Mouse (Mus musculus): ENCODE data around the gene Gm20696. TPM values are rescaled to one million over a fixed set of nuclear protein-coding genes. Genes with fewer than 3 reads are reported as not detected.

Gene Gm20696
- polyA plus RNA-seq, 1 experiment from 2014 or later, result 5.3 TPM

- no peaks in the 10 kb centered on the region; the same call in 1 of the 2 replicates for H3K36me3 ChIP-seq (ENCODE audit: control insufficient read depth, insufficient read depth, low read length)
- ATAC-seq (replicated peaks; ENCODE audit: low FRiP score) (no peak), DNase-seq (ENCODE audit: low spot score) (peak; percentile 49)
- no peak overlapping the region for H3K9ac ChIP-seq (ENCODE audit: low read length)
- H3K27me3 ChIP-seq (ENCODE audit: control insufficient read depth, insufficient read depth, low read length), result no peaks in the 10 kb centered on the region
- no peak overlapping the region for H3K27ac ChIP-seq (ENCODE audit: low read depth, low read length)
- peaks cover 4% of the 10 kb centered on the region; the same call in 1 of the 2 replicates for H3K9me3 ChIP-seq (ENCODE audit: control insufficient read depth, low read length)
- H3K4me1 ChIP-seq (replicated peaks; ENCODE audit: control insufficient read depth, insufficient read depth, low read length), result no peaks in the 10 kb centered on the region
- WGBS, result 91% methylated on average over 6 of the region's 6 CpGs
- no peak overlapping the region for H3K4me2 ChIP-seq (ENCODE audit: low read depth, low read length, severe bottlenecking)
- H3K4me3 ChIP-seq (ENCODE audit: low read depth, low read length), result no peak overlapping the region
Observed at GRCm38 (mm10) chr6:99527457-99528105, 139.0 kb downstream of the Gm20696 start.

- WGBS, result 63% methylated on average over 8 of the region's 8 CpGs
Observed at GRCm38 (mm10) chr6:99525351-99525750, 141.2 kb downstream of the Gm20696 start.

DNA sequence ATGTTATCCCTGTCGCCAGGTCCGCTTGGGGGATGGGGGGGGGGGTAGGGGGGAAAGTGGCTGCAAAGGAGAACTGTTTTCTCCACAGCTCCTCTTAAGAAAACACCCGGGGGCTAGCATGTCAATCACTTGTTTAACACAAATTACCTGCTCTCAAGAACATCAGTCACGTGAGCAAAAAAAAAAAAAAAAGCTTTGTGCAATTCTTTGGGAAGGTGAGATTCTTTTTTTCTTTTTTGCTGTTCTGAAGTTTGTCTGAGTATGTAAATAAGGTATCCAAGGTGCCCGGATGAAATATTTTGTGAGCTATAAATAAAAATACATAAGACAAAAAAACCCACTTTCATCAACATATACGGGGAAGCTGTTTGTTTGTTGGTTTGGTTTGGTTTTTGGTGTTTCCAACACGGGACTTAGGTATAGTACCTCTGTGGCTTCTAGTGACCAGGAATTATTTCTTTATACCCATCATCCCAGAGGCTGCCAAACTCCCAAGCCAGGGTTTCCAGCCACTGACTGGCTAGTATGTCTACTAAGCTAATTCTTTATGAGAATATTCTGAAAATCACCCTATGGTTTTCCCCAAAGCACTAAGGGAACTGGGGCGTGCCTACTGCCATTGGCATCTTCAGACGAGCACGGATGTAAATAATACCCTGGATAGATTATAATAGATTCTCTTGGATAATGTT, 142.8 kb downstream of the Gm20696 start:
- WGBS, result 28% methylated on average over 10 of the region's 10 CpGs
- Histone ChIP-seq H3K9me3 (ENCODE audit: control insufficient read depth, low read length) (peaks cover 4% of the 10 kb centered on the region; the same call in 1 of the 2 replicates), H3K4me2 (ENCODE audit: low read depth, low read length, severe bottlenecking) (peak overlapping the region; percentile 67), H3K9ac (ENCODE audit: low read length) (peak overlapping the region; percentile 98), H3K36me3 (ENCODE audit: control insufficient read depth, insufficient read depth, low read length) (no peaks in the 10 kb centered on the region; the same call in 1 of the 2 replicates), H3K4me3 (ENCODE audit: low read depth, low read length) (peak overlapping the region; percentile 86), H3K27ac (ENCODE audit: low read depth, low read length) (peak overlapping the region; percentile 98), H3K27me3 (ENCODE audit: control insufficient read depth, insufficient read depth, low read length) (no peaks in the 10 kb centered on the region), H3K4me1 (replicated peaks; ENCODE audit: control insufficient read depth, insufficient read depth, low read length) (peaks cover 5% of the 10 kb centered on the region; the same call in 1 of the 2 replicates)
- DNase-seq (ENCODE audit: low spot score), result no peak
- no peak for ATAC-seq (replicated peaks; ENCODE audit: low FRiP score)

More at GRCm38 (mm10) chr6:99525351-99525750, 141.2 kb downstream of the Gm20696 start:
- H3K4me2 ChIP-seq (ENCODE audit: low read depth, low read length, severe bottlenecking), result no peak overlapping the region
- no peaks in the 10 kb centered on the region for H3K4me1 ChIP-seq (replicated peaks; ENCODE audit: control insufficient read depth, insufficient read depth, low read length)
- no peak overlapping the region for H3K4me3 ChIP-seq (ENCODE audit: low read depth, low read length)
- no peak overlapping the region for H3K9ac ChIP-seq (ENCODE audit: low read length)
- H3K27ac ChIP-seq (ENCODE audit: low read depth, low read length), result no peak overlapping the region
- no peaks in the 10 kb centered on the region for H3K27me3 ChIP-seq (ENCODE audit: control insufficient read depth, insufficient read depth, low read length)
- ATAC-seq (replicated peaks; ENCODE audit: low FRiP score), result no peak
- no peaks in the 10 kb centered on the region; the same call in 1 of the 2 replicates for H3K36me3 ChIP-seq (ENCODE audit: control insufficient read depth, insufficient read depth, low read length)
- H3K9me3 ChIP-seq (ENCODE audit: control insufficient read depth, low read length), result peaks cover 4% of the 10 kb centered on the region; the same call in 1 of the 2 replicates
- no peak for DNase-seq (ENCODE audit: low spot score)

- Histone ChIP-seq H3K27me3 (ENCODE audit: control insufficient read depth, insufficient read depth, low read length) (no peaks in the 10 kb centered on the region), H3K4me2 (ENCODE audit: low read depth, low read length, severe bottlenecking) (peak overlapping the region; percentile 67), H3K9ac (ENCODE audit: low read length) (peak overlapping the region; percentile 98), H3K4me1 (replicated peaks; ENCODE audit: control insufficient read depth, insufficient read depth, low read length) (peaks cover 5% of the 10 kb centered on the region; the same call in 1 of the 2 replicates), H3K4me3 (ENCODE audit: low read depth, low read length) (peak overlapping the region; percentile 86), H3K9me3 (ENCODE audit: control insufficient read depth, low read length) (peaks cover 4% of the 10 kb centered on the region; the same call in 1 of the 2 replicates), H3K27ac (ENCODE audit: low read depth, low read length) (peak overlapping the region; percentile 98), H3K36me3 (ENCODE audit: control insufficient read depth, insufficient read depth, low read length) (no peaks in the 10 kb centered on the region; the same call in 1 of the 2 replicates)
- ATAC-seq (replicated peaks; ENCODE audit: low FRiP score) (peak; percentile 42), DNase-seq (ENCODE audit: low spot score) (peak; percentile 78)
- under 1% methylated on average over 22 of the region's 22 CpGs for WGBS
Observed at GRCm38 (mm10) chr6:99523109-99523632, 143.4 kb downstream of the Gm20696 start.

DNA sequence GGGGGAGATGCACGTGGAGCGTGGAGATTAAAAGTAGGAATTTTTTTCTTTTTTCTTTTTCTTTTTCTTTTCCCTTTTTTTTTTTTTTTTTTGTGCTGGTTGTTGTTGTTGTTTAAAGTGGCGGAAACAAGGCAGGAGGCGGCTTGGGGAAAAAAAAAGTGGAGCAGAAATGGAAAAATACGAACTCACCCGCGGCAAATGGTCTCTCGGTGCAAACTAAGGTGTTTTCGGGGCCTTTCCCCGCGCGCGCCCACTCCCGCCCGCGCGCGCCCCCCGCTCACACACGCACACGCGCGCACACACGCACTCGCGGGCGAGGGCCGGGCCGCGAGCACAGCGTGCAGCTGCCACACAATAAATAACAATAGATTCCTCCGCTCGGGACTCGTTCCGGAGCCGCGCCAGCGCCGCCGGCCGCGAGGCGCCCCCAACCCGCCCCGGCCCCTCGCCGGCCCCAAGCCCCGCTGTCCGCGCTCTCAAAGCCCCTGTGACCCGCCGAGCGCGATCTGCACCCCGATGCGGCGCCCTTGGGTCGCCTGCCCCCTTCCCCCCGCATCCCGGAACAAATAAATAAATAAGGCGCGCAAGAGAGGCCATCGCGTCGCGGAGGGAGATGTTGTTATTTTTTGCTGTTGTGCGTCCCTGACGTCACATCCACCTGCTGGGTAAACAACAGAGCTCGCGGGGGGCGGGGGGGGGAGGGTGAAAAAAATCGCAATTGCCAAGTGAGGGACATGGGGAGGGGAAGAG, 144.1 kb downstream of the Gm20696 start, which contains the start of gene Foxp1:
TSS of gene Foxp1 (minus strand) at position 363 of the 750 bp plus-strand sequence.
- Histone ChIP-seq H3K4me2 (ENCODE audit: low read depth, low read length, severe bottlenecking) (peak within 1 kb of the TSS; percentile 67), H3K9ac (ENCODE audit: low read length) (peak within 1 kb of the TSS; percentile 98), H3K4me1 (replicated peaks; ENCODE audit: control insufficient read depth, insufficient read depth, low read length) (peaks cover 5% of the 10 kb centered on the region; the same call in 1 of the 2 replicates), H3K27me3 (ENCODE audit: control insufficient read depth, insufficient read depth, low read length) (no peaks in the 10 kb centered on the region), H3K36me3 (ENCODE audit: control insufficient read depth, insufficient read depth, low read length) (no peaks in the 10 kb centered on the region; the same call in 1 of the 2 replicates), H3K27ac (ENCODE audit: low read depth, low read length) (peak within 1 kb of the TSS; percentile 98), H3K4me3 (ENCODE audit: low read depth, low read length) (peak within 1 kb of the TSS; percentile 86), H3K9me3 (ENCODE audit: control insufficient read depth, low read length) (peaks cover 4% of the 10 kb centered on the region; the same call in 1 of the 2 replicates)
- DNase-seq (ENCODE audit: low spot score), result peak; percentile 91
- under 1% methylated on average over 71 of the region's 72 CpGs for WGBS
- ATAC-seq (replicated peaks; ENCODE audit: low FRiP score), result peak; percentile 55

DNA sequence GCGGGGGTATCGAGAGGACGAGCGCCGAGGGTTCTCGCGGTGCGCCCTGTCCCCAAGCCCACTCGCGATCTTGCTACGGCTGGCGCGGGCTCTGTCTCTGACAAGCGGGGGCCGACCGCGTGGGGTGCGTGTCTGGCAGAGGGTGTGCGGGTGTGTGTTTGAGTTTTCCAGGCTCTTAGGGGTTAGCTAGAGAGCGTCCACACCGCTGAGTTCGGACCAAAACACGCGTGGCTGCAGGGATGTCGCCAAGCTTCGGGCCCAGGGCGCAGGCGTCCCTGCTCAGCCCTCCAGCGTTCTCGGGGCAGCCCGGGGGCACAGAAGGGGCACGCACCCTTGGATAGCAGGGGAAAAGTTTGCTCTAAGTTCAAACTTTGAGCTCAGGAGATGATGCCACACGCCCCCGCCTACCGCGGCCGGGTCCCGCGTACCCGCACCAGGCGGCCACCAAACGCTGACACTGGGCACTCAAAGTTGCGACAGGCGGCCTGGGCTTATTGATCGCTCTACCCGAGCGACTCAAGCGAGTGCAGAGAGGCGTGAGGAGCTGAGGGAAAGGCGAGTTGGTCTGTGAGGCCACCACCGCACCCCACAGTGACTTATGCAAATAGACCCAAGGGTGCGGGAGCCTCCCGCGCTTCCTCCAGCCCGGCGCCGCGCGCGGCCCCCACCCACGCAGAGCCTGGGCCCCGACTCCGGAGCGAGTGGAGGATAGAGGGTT, 144.8 kb downstream of the Gm20696 start:
- peak overlapping the region; percentile 98 for H3K9ac ChIP-seq (ENCODE audit: low read length)
- peak; percentile 80 for DNase-seq (ENCODE audit: low spot score)
- peaks cover 5% of the 10 kb centered on the region; the same call in 1 of the 2 replicates for H3K4me1 ChIP-seq (replicated peaks; ENCODE audit: control insufficient read depth, insufficient read depth, low read length)
- H3K27me3 ChIP-seq (ENCODE audit: control insufficient read depth, insufficient read depth, low read length), result no peaks in the 10 kb centered on the region
- peak overlapping the region; percentile 98 for H3K27ac ChIP-seq (ENCODE audit: low read depth, low read length)
- no peaks in the 10 kb centered on the region; the same call in 1 of the 2 replicates for H3K9me3 ChIP-seq (ENCODE audit: control insufficient read depth, low read length)
- H3K4me2 ChIP-seq (ENCODE audit: low read depth, low read length, severe bottlenecking), result peak overlapping the region; percentile 67
- peak overlapping the region; percentile 86 for H3K4me3 ChIP-seq (ENCODE audit: low read depth, low read length)
- ATAC-seq (replicated peaks; ENCODE audit: low FRiP score), result peak; percentile 45
- under 1% methylated on average over 64 of the region's 64 CpGs for WGBS
- H3K36me3 ChIP-seq (ENCODE audit: control insufficient read depth, insufficient read depth, low read length), result no peaks in the 10 kb centered on the region; the same call in 1 of the 2 replicates

GRCm38 (mm10) chr6:99521038-99521640, 145.5 kb downstream of the Gm20696 start:
- Histone ChIP-seq H3K4me1 (replicated peaks; ENCODE audit: control insufficient read depth, insufficient read depth, low read length) (peaks cover 9% of the 10 kb centered on the region; the same call in 1 of the 2 replicates), H3K36me3 (ENCODE audit: control insufficient read depth, insufficient read depth, low read length) (no peaks in the 10 kb centered on the region; the same call in 1 of the 2 replicates), H3K9me3 (ENCODE audit: control insufficient read depth, low read length) (no peaks in the 10 kb centered on the region), H3K4me3 (ENCODE audit: low read depth, low read length) (peak overlapping the region; percentile 86), H3K27ac (ENCODE audit: low read depth, low read length) (peak overlapping the region; percentile 98), H3K4me2 (ENCODE audit: low read depth, low read length, severe bottlenecking) (peak overlapping the region; percentile 67), H3K27me3 (ENCODE audit: control insufficient read depth, insufficient read depth, low read length) (no peaks in the 10 kb centered on the region), H3K9ac (ENCODE audit: low read length) (peak overlapping the region; percentile 98)
- ATAC-seq (replicated peaks; ENCODE audit: low FRiP score) (peak; percentile 58), DNase-seq (ENCODE audit: low spot score) (peak; percentile 86)
- under 1% methylated on average over 53 of the region's 54 CpGs for whole genome bisulfite sequencing

All from forebrain, embryonic 11.5 days (tissue).